Mouse (Mus musculus): ENCODE measurements around the gene Adcy7.

DNA sequence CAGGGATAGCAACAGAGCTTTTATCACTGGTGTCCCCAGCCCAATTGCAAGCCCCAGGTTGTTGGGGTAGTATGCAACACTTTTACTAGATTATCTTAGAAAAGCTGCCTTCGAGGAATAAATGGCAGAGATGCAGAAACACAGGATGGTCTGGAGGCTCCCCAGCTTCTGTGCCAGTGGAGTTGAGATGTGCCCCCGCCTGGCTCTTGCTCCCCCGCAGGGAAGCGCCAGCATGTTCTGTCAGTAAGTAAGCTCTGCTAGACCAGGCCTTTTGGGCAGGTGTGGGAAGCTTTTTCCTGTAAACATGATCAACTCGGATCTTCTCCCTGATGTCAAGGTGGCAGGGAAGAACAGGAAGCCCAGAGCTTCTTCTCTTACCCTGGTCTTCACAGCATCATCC, 32.9 kb upstream of the Adcy7 start:
- TF ChIP-seq CTCF (IDR thresholded peaks at IDR 0.05; ENCODE audit: borderline replicate concordance, insufficient read depth, low read depth, low read length) (no peak), POLR2A (IDR thresholded peaks at IDR 0.05; ENCODE audit: borderline replicate concordance, insufficient read depth, low read length) (no peak)

Measured in cerebellum, adult 2 months (tissue).